Mouse (Mus musculus) heart, adult 2 months (tissue): ENCODE results near the gene Fam3a.

ENCODE experiments used
- CTCF ChIP-seq: fragments of 200-600 bp; IDR thresholded peaks from 2 replicates; pipeline ENCODE4 v1.8.1; 2022; ENCODE audit warnings: antibody characterized with exemption, mild to moderate bottlenecking, moderate library complexity
- EP300 ChIP-seq: fragments of 200-500 bp; IDR thresholded peaks from 2 replicates; pipeline ENCODE4 v1.6.1; 2011; ENCODE audit warnings: low read depth, low read length, control low read depth; ENCODE audit not compliant: insufficient read depth
- POLR2A ChIP-seq: fragments of 200-500 bp; IDR thresholded peaks from 2 replicates; pipeline ENCODE4 v1.6.1; 2011; ENCODE audit warnings: mild to moderate bottlenecking, low read depth, low read length, control low read depth; ENCODE audit not compliant: insufficient read depth

- TF ChIP-seq POLR2A (no peak), CTCF (no peak), EP300 (no peak)
These were observed 8.6 kb downstream of the Fam3a start for GRCm38 (mm10) chrX:74384451-74384850.
